Mouse (Mus musculus): ENCODE results near the gene 9830107B12Rik.

DNA sequence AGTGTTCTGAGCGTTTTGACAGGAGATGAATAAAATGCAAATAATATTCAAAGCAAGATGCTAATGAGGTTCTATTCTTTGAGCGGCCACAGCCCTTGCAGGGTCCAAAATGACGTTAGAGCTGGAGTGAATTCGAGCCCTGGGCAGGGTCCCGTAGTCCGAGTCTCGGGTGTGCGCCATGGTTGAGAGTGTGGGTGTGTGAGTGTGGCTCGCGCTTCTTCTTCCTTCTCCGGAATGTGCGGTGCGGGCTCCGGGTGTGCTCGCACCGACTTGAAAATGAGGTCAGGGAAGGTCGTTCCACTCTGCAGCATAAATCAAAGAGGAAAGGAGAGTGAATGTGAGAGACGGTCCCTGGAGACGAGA lies 47.6 kb downstream of the 9830107B12Rik start:
- TF ChIP-seq CTCF (IDR thresholded peaks at IDR 0.05; ENCODE audit: borderline replicate concordance, insufficient read depth, low read depth, low read length) (no peak), POLR2A (IDR thresholded peaks at IDR 0.05; ENCODE audit: borderline replicate concordance, insufficient read depth, low read length) (no peak)

All from cerebellum, adult 2 months (tissue).